Mouse (Mus musculus) heart, adult 2 months (tissue): ENCODE measurements around the gene Tbc1d17.

Experiments used
- EP300 ChIP-seq: fragments of 200-500 bp; IDR thresholded peaks from 2 replicates; pipeline ENCODE4 v1.6.1; 2011; ENCODE audit warnings: low read depth, low read length, control low read depth; ENCODE audit not compliant: insufficient read depth
- POLR2A ChIP-seq: fragments of 200-500 bp; IDR thresholded peaks from 2 replicates; pipeline ENCODE4 v1.6.1; 2011; ENCODE audit warnings: mild to moderate bottlenecking, low read depth, low read length, control low read depth; ENCODE audit not compliant: insufficient read depth

GRCm38 (mm10) chr7:44890737-44891136, 41.9 kb upstream of the Tbc1d17 start:
- TF ChIP-seq EP300 = no peak
- TF ChIP-seq POLR2A = no peak
